Mouse (Mus musculus) 3T3-L1 (cell line): ENCODE data around the gene Syne1.
A peak's percentile ranks its signal among the peaks of the same experiment; 100 is the strongest.

Source experiments
- DNase-seq: peaks from one replicate; pipeline ENCODE4 v3.0.0-alpha.2; 2015; ENCODE audit warnings: low read depth, low spot score

Syne1 gene

DNA sequence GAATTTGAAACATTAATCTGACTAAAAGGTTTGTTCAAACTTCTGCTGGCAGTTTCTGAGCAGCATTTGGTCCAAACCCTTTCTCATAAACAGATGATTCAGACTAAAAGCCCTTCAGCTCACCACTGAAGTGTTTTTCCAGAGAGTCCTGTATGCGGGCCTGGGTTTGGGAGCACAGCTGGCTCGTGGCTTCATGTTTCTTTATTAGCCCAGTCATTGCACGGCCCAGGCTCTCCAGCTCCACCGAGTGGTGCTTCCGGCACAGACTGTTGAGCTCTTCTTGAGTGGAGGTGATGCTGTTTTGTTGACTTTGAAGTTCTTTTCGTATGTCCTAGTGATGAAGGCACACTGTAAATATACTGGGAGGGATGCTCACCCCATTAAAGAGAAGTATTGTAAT is 245.7 kb downstream of the Syne1 start:
- DNase-seq = peak; percentile 69

DNA sequence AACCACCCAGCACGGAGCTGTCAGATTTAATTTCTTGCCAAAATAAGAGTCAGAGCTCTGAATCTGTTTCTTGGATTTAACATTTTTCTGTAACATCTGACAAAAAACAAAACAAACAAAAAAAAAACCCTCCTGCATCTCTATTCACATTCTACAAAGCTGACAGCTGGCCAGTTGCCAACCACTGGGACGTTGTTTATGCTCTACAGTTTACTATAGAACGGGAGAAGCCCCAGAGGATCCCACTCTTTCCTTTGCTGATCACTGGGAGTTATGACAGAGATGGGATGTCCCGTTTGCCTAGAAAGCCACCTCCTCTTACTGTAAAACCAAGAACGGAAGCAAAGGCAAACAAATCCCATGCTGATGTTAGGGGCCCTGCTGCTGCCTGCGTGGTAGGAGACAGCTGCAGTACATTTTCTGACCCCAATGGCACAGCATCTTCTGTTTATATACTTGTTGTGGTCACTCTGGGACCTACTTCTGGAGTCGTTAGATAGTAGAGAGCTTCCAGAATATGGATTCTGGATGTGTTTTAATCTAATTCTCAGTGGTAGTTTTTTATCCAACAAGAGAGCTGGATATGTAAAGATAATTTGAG is 255.9 kb downstream of the Syne1 start:
- DNase-seq = no peak

DNA sequence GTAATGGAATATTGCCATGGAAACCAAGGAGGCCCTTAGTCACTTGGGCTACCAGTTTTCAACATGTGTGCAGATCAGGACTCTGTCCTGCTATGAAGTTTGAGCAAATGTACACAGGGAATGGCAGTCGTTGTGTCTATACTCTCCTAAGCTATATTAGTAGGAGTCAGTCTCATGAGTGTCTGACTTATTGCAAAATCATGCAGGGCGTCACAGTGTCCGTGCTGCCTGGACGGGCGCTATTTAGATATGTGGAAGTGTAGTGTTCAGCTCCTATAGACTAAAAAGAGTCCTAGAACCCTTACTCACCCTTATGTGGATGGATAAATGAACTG is 261.7 kb downstream of the Syne1 start:
- DNase-seq = no peak

DNA sequence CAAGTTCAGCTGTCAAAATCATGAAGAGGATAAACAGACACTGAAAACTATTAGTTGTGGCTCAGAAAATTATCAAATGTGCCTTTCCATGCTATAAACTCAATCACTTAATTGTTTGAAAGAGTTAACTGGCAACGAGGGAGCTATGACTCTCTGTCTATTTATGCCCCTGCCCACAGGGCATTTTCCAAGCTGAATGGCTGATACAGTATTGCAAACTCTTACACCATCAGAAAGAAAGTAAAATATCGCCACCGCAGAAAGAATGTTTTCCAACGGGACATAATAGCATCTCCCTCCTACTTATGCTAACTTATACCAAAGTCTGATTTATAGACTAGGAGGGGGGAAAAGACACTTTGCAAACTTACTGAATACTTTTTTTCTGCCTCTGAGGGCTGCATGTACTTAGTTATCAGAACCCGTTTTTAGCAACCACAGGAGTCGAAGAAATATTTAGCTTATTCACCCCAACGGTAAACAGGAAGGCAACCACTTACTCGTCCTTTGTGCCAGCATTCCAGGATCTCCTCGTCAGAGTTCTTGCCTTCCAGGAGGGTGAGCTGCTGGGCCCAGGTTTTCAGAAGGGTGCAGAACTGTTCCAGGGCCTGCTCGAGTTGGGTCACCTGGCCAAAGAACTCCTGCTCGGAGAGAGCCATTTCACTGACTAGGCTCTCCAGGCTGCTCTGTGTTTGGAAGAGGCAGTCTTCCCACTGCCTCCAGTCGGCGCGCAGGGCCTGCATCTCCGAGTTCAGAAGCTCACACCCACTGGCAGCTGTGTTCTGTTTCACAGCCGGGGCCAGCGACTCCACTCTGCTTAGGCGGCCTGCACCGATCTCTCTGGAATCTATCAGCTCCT is 262.3 kb downstream of the Syne1 start:
- DNase-seq = peak; percentile 91

DNA sequence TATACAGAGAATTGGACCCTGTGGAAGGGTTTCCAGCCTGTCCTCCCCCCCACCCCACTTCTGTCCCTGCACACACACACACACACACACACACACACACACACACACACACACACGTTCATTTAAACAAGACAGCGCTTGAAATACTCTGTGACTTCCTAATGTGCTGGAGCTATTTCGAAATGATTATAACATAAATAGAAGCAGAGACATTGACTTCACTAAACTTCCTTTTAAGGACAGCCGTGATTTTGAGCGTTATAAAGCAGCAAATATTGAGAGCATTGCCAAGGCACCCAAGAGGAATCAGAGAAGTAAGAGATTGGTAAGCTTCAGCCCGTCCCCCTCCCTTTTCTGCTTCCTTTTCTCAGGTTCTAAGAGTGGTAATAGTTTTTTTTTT is 263.0 kb downstream of the Syne1 start:
- peak; percentile 61 for DNase-seq

GRCm38 (mm10) chr10:5275769-5276168 is 275.5 kb downstream of the Syne1 start:
- DNase-seq = no peak

DNA sequence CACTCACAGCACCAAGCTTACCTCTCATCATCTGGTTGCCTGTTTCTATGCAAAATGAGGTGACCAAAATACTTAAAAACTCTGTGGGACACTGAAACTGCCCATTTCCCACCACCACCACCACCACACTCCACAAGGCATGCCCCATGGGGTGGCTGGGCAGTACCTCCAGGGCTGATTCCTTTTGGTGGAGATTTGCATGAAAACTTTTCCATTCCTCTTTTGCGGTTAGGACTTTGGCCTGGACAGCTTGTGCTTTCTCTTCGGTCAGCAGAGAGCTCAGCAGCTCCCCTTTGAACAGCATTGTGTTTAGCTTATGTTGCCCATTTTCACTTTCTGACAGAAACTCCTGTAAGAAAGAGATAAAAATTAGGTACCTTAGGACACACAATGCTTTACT is 280.6 kb downstream of the Syne1 start:
- DNase-seq = no peak

DNA sequence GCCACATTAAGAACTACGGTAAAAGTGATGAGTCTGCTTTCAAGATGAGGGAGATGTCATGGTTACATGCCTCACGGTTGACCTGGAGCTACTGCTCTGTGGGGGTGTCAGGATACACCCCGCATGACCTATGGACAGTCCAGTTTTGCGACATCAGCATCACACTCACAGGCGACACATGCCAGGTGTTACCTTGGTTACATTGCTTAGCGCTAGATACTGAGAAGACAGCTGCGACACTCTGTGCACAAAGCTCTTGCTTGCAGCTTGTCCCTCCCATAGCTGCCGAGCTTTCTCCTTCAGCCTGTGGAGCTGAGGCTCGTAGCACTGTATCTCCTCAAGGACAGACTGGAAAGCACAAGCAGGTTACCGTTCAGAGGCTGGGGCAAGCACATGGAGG is 286.9 kb downstream of the Syne1 start:
- DNase-seq = no peak

GRCm38 (mm10) chr10:5262636-5263035 is 288.6 kb downstream of the Syne1 start:
- no peak for DNase-seq

DNA sequence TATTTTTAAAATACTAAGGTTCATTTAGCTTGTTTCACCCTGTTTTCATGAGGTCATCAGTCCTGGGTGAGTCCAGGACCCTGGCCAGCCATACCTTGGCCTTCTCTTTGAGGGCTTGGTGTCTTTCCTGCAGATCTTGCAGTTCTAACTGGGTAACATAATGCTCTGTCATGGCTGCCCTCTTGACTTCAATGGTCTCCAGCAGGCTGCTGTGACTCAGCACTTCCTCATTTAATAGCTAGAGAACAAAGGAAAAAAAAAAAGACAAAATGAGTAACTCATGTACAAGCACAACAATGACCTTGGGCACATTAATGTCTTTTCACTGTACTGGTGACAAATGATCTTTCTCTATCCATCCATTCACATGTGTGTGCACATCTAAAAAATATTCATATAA is 294.6 kb downstream of the Syne1 start:
- peak; percentile 40 for DNase-seq

- DNase-seq = no peak
Observed at GRCm38 (mm10) chr10:5253752-5254151, 297.5 kb downstream of the Syne1 start.

GRCm38 (mm10) chr10:5250702-5251101 is 300.6 kb downstream of the Syne1 start:
- DNase-seq = no peak

GRCm38 (mm10) chr10:5239680-5240079 is 311.6 kb downstream of the Syne1 start:
- DNase-seq = no peak

GRCm38 (mm10) chr10:5236926-5237325 is 314.4 kb downstream of the Syne1 start:
- DNase-seq = no peak

DNA sequence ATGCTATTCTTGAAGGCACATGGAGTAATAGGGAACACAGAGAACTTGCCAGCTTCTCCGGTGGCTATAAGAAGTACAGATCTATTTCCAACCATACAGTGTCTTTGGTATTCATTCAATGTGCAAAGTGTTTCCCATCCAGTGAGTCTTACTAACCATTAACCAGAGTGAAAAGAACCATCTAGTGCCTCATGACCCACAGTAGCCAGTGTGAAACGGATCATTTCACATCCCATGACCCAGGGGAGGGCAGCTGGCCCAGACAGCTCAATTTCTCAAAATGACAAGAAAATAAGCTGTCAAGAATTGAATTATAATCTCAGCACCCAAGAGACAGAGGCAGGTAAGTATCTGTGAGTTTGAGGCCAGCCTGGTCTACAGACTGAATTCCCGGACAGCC is 315.1 kb downstream of the Syne1 start:
- no peak for DNase-seq

GRCm38 (mm10) chr10:5234721-5235501 is 316.4 kb downstream of the Syne1 start:
- DNase-seq = peak; percentile 30

GRCm38 (mm10) chr10:5229129-5229528 is 322.2 kb downstream of the Syne1 start:
- DNase-seq = no peak

GRCm38 (mm10) chr10:5227395-5228076 is 323.7 kb downstream of the Syne1 start:
- DNase-seq = no peak

DNA sequence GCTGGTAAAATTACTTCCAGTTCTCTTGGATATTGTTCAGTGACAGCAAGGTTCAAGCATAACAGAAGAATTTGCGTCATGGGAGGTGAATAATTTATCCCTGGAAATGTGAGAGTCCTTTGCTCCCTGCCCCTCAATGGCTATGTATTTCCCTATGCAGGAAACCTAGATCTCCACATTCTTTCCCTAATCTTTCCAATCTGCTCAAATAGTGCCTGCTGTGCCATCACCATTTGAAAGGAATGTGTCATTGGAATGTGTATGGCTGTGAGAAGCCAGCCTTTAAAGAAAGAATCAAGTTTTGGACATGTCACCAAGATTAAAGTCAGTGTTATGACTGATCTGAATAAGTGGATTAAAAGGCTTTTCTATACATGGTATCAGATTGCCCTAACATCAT is 335.3 kb downstream of the Syne1 start:
- DNase-seq = no peak

DNA sequence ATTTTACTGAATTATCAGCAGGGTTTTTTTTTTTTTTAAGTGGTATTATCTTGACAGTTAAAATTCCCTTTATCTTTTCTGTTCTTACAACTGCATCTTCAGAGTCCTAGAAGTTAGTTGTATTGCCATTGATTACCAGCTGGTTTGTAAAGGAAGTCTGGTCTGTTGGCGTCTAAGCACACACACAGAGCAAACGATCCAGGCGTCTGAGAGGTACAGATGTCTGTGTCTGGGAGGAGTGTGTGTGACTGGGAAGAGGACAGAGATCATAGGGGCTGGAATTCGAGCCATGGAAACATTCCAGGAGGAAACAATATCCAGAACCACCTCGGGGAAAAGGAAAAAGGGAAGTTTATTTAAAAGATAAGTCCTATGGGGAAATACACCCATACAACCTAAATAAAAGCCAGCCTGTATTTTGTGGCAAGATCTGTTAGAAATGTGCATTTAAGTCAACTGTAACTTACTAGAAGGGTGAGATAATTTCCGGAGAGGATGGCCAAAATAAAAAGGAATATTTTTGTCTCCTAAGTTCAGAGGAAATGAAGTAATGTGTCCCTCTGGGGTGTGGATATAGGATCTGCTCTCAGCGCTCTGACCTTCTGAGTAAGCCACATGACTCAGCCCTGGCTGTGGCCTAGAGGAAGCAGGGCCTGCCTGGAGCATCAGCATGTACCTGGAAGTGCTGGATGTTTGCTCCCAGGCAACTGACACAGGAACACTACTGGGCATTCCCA is 343.2 kb downstream of the Syne1 start:
- peak; percentile 93 for DNase-seq

DNA sequence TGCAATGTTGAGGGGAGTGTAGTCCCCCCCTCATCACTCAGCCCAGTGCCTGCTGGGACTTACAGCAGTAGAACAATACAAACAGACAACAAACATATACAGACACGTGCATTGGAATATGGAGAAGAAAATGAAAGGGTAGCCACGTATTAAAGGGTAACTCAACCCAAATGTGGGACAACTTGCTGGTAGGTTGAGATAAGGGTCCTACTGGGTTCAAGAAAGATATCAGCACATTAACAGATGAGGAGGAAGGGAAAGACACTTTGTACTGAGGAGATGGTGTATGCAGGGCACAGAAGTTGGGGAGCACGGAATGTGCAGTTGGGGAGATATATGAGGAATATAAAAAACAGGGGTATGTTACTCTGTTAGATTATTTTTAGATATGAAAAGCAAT is 345.3 kb downstream of the Syne1 start:
- DNase-seq = no peak
